Mouse (Mus musculus) T-cell, adult 2 months (primary cell): Measurements from ENCODE around the gene Lzic.
"Not testable (repeated sequence)": the region's sequence is repeated elsewhere in the genome, so short reads cannot be mapped to it uniquely, and the experiment has no call there.

Experiments used
- DNase-seq: peaks from one replicate; pipeline ENCODE4 v3.0.0; 2022; ENCODE audit warnings: low spot score

The Lzic gene

GRCm38 (mm10) chr4:149485053-149485824 is at the start of gene Lzic, which contains the start of gene Nmnat1:
TSS of gene Lzic (plus strand) at chr4:149485229.
TSS of gene Nmnat1 (minus strand) at chr4:149485202.
- DNase-seq: peak; percentile 90

GRCm38 (mm10) chr4:149440576-149440975 is 44.5 kb upstream of the Lzic start:
- DNase-seq: no peak

- no peak for DNase-seq
Measured at GRCm38 (mm10) chr4:149442436-149442835, 42.6 kb upstream of the Lzic start.

- no peak for DNase-seq
Measured at GRCm38 (mm10) chr4:149444465-149444864, 40.6 kb upstream of the Lzic start.

GRCm38 (mm10) chr4:149444964-149445701 is 39.9 kb upstream of the Lzic start:
- peak; percentile 84 for DNase-seq

GRCm38 (mm10) chr4:149445868-149446267 is 39.2 kb upstream of the Lzic start:
- DNase-seq: no peak

GRCm38 (mm10) chr4:149446309-149446708 is 38.7 kb upstream of the Lzic start:
- DNase-seq: no peak

GRCm38 (mm10) chr4:149450636-149451035 is 34.4 kb upstream of the Lzic start:
- DNase-seq: no peak

GRCm38 (mm10) chr4:149453656-149454055 is 31.4 kb upstream of the Lzic start:
- peak; percentile 59 for DNase-seq

GRCm38 (mm10) chr4:149454263-149454662 is 30.8 kb upstream of the Lzic start:
- no peak for DNase-seq

GRCm38 (mm10) chr4:149454879-149455278 is 30.1 kb upstream of the Lzic start, which contains the start of gene Rbp7:
TSS of gene Rbp7 (minus strand) at chr4:149454978.
- DNase-seq: no peak

GRCm38 (mm10) chr4:149457163-149457562 is 27.9 kb upstream of the Lzic start:
- DNase-seq: not testable (repeated sequence)

GRCm38 (mm10) chr4:149457831-149458430 is 27.1 kb upstream of the Lzic start:
- DNase-seq: no peak

- no peak for DNase-seq
Measured at GRCm38 (mm10) chr4:149458526-149458925, 26.5 kb upstream of the Lzic start.

GRCm38 (mm10) chr4:149459425-149459824 is 25.6 kb upstream of the Lzic start:
- DNase-seq: no peak

- not testable (repeated sequence) for DNase-seq
Measured at GRCm38 (mm10) chr4:149460475-149460874, 24.6 kb upstream of the Lzic start.

- DNase-seq: no peak
Measured at GRCm38 (mm10) chr4:149461579-149462304, 23.3 kb upstream of the Lzic start.

- DNase-seq: no peak
Measured at GRCm38 (mm10) chr4:149462305-149462971, 22.6 kb upstream of the Lzic start.

- no peak for DNase-seq
Measured at GRCm38 (mm10) chr4:149463435-149463950, 21.5 kb upstream of the Lzic start.

GRCm38 (mm10) chr4:149469557-149469956 is 15.5 kb upstream of the Lzic start:
- DNase-seq: peak; percentile 82

- no peak for DNase-seq
Measured at GRCm38 (mm10) chr4:149475096-149475495, 9.9 kb upstream of the Lzic start.
